Mouse (Mus musculus) hindbrain, embryonic 15.5 days (tissue): ENCODE measurements around the gene Arhgef7. TPM values are rescaled to one million over a fixed set of nuclear protein-coding genes. Genes with fewer than 3 reads are reported as not detected.
A peak's percentile ranks its signal among the peaks of the same experiment; 100 is the strongest.

ENCODE experiments used
- ATAC-seq: fragments of 200-750 bp; cut with Nextera tagmentation; 2 replicates; pipeline ENCODE4 v1.8.0; 2017; ENCODE audit warnings: low read depth, moderate number of reproducible peaks, moderate TSS enrichment; ENCODE audit not compliant: low FRiP score
- H3K27ac ChIP-seq: fragments of 300-500 bp; sonication (generic); replicated peaks from 2 replicates; pipeline ENCODE4 v1.5.1; 2015; ENCODE audit warnings: mild to moderate bottlenecking, inconsistent platforms
- H3K27me3 ChIP-seq: fragments of 300-500 bp; sonication (generic); 2 replicates; pipeline ENCODE4 v1.6.1; 2015; ENCODE audit warnings: control low read depth, inconsistent platforms
- H3K36me3 ChIP-seq: fragments of 300-500 bp; sonication (generic); 2 replicates; pipeline ENCODE4 v1.6.1; 2015; ENCODE audit warnings: control low read depth, inconsistent platforms
- H3K4me1 ChIP-seq: fragments of 300-500 bp; sonication (generic); replicated peaks from 2 replicates; pipeline ENCODE4 v1.6.1; 2015; ENCODE audit warnings: control low read depth, inconsistent platforms
- H3K4me2 ChIP-seq: fragments of 300-500 bp; sonication (generic); 2 replicates; pipeline ENCODE4 v1.6.1; 2015; ENCODE audit warnings: moderate library complexity, mild to moderate bottlenecking, inconsistent platforms
- H3K4me3 ChIP-seq: fragments of 300-500 bp; sonication (generic); 2 replicates; pipeline ENCODE4 v1.5.1; 2015; ENCODE audit warnings: mild to moderate bottlenecking, inconsistent platforms
- H3K9ac ChIP-seq: fragments of 300-500 bp; sonication (generic); 2 replicates; pipeline ENCODE4 v1.6.1; 2015; ENCODE audit warnings: inconsistent platforms
- H3K9me3 ChIP-seq: fragments of 300-500 bp; sonication (generic); 2 replicates; pipeline ENCODE4 v1.6.1; 2016; ENCODE audit warnings: control low read depth, inconsistent platforms
- WGBS: fragments of 180-500 bp; shearing (Covaris S2); methylation state at CpG from one replicate; pipeline ENCODE4 v1.1.7; 2015; 5-methylcytosine and 5-hydroxymethylcytosine counted together
- polyA plus RNA-seq: library from polyadenylated mRNA; unstranded; fragments of >200 nt; fragmentation: Nextera tagmentation; extraction: Ambion mirVana; gene quantifications from 2 replicates; pipeline ENCODE4 v1.2.1, GENCODE M21; 2015

Gene Arhgef7
- polyA plus RNA-seq, 1 experiment from 2014 or later, result 81.0 TPM

DNA sequence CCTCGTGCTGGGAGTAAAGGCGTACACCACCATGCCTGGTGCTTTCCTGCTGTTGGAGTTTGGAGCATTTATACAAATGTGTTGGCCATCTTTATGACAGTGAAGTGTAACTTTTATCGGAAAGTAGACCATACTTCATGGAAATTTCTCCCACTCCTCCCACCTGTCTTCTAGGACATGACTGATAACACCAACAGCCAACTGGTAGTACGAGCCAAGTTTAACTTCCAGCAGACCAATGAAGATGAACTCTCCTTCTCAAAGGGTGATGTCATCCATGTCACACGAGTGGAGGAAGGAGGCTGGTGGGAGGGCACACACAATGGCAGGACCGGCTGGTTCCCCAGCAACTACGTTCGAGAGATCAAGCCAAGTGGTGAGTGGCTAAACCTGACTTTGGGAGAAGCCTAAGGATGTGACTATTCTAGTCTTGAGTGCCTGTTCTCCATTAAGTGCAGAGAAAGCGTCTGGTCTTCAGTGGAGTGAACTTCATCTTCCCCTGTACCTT, 58.1 kb downstream of the Arhgef7 start:
- Histone ChIP-seq H3K9me3 (no peaks in the 10 kb centered on the region), H3K4me1 (peaks cover 2% of the 10 kb centered on the region; the same call in 1 of the 2 replicates), H3K27ac (no peak overlapping the region), H3K9ac (no peak overlapping the region), H3K27me3 (no peaks in the 10 kb centered on the region), H3K4me2 (no peak overlapping the region), H3K4me3 (no peak overlapping the region), H3K36me3 (peaks cover 22% of the 10 kb centered on the region)
- WGBS, result 86% methylated on average over 9 of the region's 9 CpGs
- no peak for ATAC-seq

DNA sequence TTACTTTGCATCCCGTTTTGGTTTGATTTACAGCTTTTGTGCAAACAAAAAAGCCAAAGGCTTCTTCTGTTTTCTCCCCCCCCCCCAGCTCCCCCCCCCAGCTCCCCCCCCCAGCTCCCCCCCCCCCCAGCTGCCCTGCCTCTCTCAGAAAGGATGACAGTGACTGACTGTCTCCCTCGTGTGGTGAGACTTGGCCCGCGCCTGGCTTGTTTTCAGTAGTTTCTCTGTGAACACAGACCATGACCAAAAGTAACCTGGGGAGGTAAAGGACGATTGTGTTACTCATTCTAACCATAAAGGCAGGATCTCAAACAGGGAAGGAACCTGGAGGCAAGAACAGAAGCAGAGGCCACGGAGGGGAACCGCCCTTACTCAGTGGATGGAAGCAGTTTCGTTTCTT, 60.7 kb downstream of the Arhgef7 start:
- WGBS, result 65% methylated on average over 8 of the region's 8 CpGs
- Histone ChIP-seq H3K27ac (no peak overlapping the region), H3K9me3 (no peaks in the 10 kb centered on the region), H3K27me3 (no peaks in the 10 kb centered on the region), H3K4me2 (no peak overlapping the region), H3K36me3 (peaks cover 33% of the 10 kb centered on the region), H3K9ac (no peak overlapping the region), H3K4me3 (no peak overlapping the region), H3K4me1 (no peaks in the 10 kb centered on the region)
- no peak for ATAC-seq

- Histone ChIP-seq H3K9me3 (no peaks in the 10 kb centered on the region), H3K27ac (no peak overlapping the region), H3K4me1 (no peaks in the 10 kb centered on the region), H3K9ac (no peak overlapping the region), H3K4me2 (no peak overlapping the region), H3K4me3 (no peak overlapping the region), H3K27me3 (no peaks in the 10 kb centered on the region), H3K36me3 (peaks cover 32% of the 10 kb centered on the region)
- no peak for ATAC-seq
- WGBS, result 96% methylated on average over 5 of the region's 5 CpGs
Observed at GRCm38 (mm10) chr8:11789168-11789567, 61.6 kb downstream of the Arhgef7 start.

DNA sequence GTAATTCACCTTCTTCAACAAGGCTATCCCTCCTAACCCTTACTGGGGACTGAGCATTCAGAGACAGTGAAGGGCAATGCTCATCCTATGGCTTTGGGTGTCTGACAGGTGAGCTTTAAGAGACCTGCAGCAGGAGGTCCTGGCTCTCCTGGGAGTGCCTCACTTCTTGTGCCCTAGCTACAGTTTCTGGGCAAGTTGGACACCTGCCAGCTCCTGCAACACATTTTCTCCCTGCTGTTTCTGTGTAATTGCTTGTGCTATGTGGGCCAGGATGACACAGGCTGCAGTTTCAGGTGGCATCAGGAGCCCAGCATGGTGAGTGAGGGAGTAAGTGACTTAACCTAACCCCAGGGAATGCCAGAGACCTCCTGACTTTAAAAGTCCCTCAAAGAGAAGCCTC, 67.4 kb downstream of the Arhgef7 start:
- no peak overlapping the region for H3K4me3 ChIP-seq
- no peaks in the 10 kb centered on the region for H3K9me3 ChIP-seq
- H3K27me3 ChIP-seq, result no peaks in the 10 kb centered on the region
- no peak overlapping the region for H3K9ac ChIP-seq
- no peak for ATAC-seq
- H3K4me1 ChIP-seq, result 0 out of 2 replicates have a peak, but pooled peaks cover 9% of the 10 kb centered on the region
- no peak overlapping the region for H3K27ac ChIP-seq
- peaks cover 23% of the 10 kb centered on the region for H3K36me3 ChIP-seq
- H3K4me2 ChIP-seq, result no peak overlapping the region

GRCm38 (mm10) chr8:11797128-11797527, 69.6 kb downstream of the Arhgef7 start:
- 0 out of 2 replicates have a peak, but pooled peaks cover 9% of the 10 kb centered on the region for H3K4me1 ChIP-seq
- WGBS, result 67% methylated on average over 8 of the region's 8 CpGs
- H3K4me2 ChIP-seq, result no peak overlapping the region
- no peaks in the 10 kb centered on the region for H3K9me3 ChIP-seq
- peaks cover 12% of the 10 kb centered on the region for H3K36me3 ChIP-seq
- 0 out of 2 replicates have a peak overlapping the region, but pooled peaks have one; percentile 23 for H3K27ac ChIP-seq
- H3K9ac ChIP-seq, result no peak overlapping the region
- H3K4me3 ChIP-seq, result no peak overlapping the region
- H3K27me3 ChIP-seq, result no peaks in the 10 kb centered on the region
- ATAC-seq, result peak; percentile 71; the same call in 1 of the 2 replicates

GRCm38 (mm10) chr8:11797729-11798479, 70.4 kb downstream of the Arhgef7 start:
- WGBS, result 64% methylated on average over 14 of the region's 14 CpGs
- peak; percentile 60; the same call in 1 of the 2 replicates for ATAC-seq
- Histone ChIP-seq H3K9ac (no peak overlapping the region), H3K27ac (peak overlapping the region; percentile 23; the same call in 1 of the 2 replicates), H3K27me3 (no peaks in the 10 kb centered on the region), H3K4me1 (0 out of 2 replicates have a peak, but pooled peaks cover 9% of the 10 kb centered on the region), H3K9me3 (no peaks in the 10 kb centered on the region), H3K4me3 (no peak overlapping the region), H3K4me2 (no peak overlapping the region), H3K36me3 (peaks cover 5% of the 10 kb centered on the region)

DNA sequence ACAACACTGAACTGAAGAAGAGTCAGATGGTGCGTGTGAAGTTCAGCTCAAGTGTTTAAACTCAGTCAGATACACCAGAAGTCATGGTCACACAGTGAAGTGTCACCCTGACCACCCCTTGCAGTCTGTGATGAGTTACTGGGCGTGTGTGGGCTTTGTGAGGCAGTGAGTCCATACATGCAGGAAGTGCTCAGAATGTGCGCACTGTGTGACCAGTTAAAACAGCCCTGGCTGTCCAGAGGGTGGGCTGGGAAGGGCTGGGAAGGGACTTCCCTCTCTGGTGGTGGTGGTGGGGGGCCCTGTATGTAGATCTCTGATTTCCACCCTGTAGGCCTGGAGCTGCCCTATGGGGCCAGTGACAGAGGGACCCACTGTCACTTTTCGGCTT, 71.0 kb downstream of the Arhgef7 start:
- 81% methylated on average over 4 of the region's 4 CpGs for WGBS
- Histone ChIP-seq H3K27ac (peak overlapping the region; percentile 23; the same call in 1 of the 2 replicates), H3K9ac (no peak overlapping the region), H3K4me3 (no peak overlapping the region), H3K4me2 (no peak overlapping the region), H3K36me3 (no peaks in the 10 kb centered on the region; the same call in 1 of the 2 replicates), H3K4me1 (0 out of 2 replicates have a peak, but pooled peaks cover 9% of the 10 kb centered on the region), H3K9me3 (no peaks in the 10 kb centered on the region), H3K27me3 (no peaks in the 10 kb centered on the region)
- peak; percentile 33; the same call in 1 of the 2 replicates for ATAC-seq

GRCm38 (mm10) chr8:11799098-11799497, 71.6 kb downstream of the Arhgef7 start:
- Histone ChIP-seq H3K27me3 (no peaks in the 10 kb centered on the region), H3K36me3 (peaks cover 2% of the 10 kb centered on the region), H3K4me2 (no peak overlapping the region), H3K9ac (no peak overlapping the region), H3K27ac (no peak overlapping the region), H3K9me3 (no peaks in the 10 kb centered on the region), H3K4me3 (no peak overlapping the region), H3K4me1 (0 out of 2 replicates have a peak, but pooled peaks cover 9% of the 10 kb centered on the region)
- ATAC-seq, result no peak
- 96% methylated on average over 3 of the region's 3 CpGs for WGBS

DNA sequence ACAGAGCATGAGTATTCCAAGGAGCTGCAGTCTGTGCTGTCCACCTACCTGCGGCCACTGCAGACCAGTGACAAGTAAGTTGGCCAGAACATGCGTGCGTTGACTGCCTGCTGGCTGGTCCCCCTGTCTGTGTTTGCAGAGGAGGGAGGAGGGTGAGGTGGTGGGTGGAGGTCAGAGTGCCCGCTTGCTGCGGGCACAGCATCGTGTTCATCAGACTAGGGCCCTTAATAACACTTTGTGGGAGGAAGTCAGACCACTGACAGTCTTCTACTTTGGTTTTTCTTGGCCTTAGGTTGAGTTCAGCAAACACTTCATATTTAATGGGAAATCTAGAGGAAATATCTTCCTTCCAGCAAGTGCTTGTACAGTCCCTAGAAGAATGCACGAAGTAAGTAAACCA, 73.0 kb downstream of the Arhgef7 start:
- 89% methylated on average over 7 of the region's 7 CpGs for WGBS

GRCm38 (mm10) chr8:11801571-11801970, 74.0 kb downstream of the Arhgef7 start:
- peaks cover 5% of the 10 kb centered on the region; the same call in 1 of the 2 replicates for H3K4me1 ChIP-seq
- H3K27ac ChIP-seq, result no peak overlapping the region
- no peak overlapping the region for H3K9ac ChIP-seq
- no peak overlapping the region for H3K4me3 ChIP-seq
- no peak overlapping the region for H3K4me2 ChIP-seq
- no peaks in the 10 kb centered on the region for H3K9me3 ChIP-seq
- peaks cover 13% of the 10 kb centered on the region for H3K36me3 ChIP-seq
- 53% methylated on average over 8 of the region's 8 CpGs for WGBS
- ATAC-seq, result no peak
- no peaks in the 10 kb centered on the region for H3K27me3 ChIP-seq

More for the DNA sequence above, 73.0 kb downstream of the Arhgef7 start:
- no peak overlapping the region for H3K4me3 ChIP-seq
- no peak overlapping the region for H3K4me2 ChIP-seq
- no peak overlapping the region for H3K9ac ChIP-seq
- no peak for ATAC-seq
- H3K27me3 ChIP-seq, result no peaks in the 10 kb centered on the region
- H3K27ac ChIP-seq, result no peak overlapping the region
- peaks cover 7% of the 10 kb centered on the region for H3K36me3 ChIP-seq
- 0 out of 2 replicates have a peak, but pooled peaks cover 5% of the 10 kb centered on the region for H3K4me1 ChIP-seq
- H3K9me3 ChIP-seq, result no peaks in the 10 kb centered on the region

DNA sequence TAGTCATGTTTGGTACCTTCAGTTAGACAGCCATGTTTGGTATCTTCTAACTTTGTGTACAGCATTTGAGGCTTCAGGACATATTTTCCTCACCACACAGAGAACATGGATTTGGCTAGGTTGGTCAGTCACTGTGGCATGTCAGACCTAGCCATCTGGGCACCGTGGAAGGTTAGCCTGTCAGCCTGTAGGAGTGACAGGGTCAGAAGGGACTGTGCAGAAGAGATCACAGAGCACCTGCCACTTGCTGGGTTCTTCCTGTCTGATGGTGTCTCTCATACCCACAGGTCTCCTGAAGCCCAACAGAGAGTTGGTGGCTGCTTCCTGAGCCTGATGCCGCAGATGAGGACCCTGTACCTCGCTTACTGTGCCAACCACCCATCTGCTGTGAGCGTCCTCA, 77.4 kb downstream of the Arhgef7 start:
- H3K36me3 ChIP-seq, result peaks cover 46% of the 10 kb centered on the region
- no peak overlapping the region for H3K4me3 ChIP-seq
- ATAC-seq, result no peak
- H3K9me3 ChIP-seq, result no peaks in the 10 kb centered on the region
- H3K27me3 ChIP-seq, result no peaks in the 10 kb centered on the region
- WGBS, result 98% methylated on average over 4 of the region's 4 CpGs
- H3K4me1 ChIP-seq, result no peaks in the 10 kb centered on the region; the same call in 1 of the 2 replicates
- H3K9ac ChIP-seq, result no peak overlapping the region
- no peak overlapping the region for H3K27ac ChIP-seq
- H3K4me2 ChIP-seq, result no peak overlapping the region

- H3K36me3 ChIP-seq, result peaks cover 59% of the 10 kb centered on the region
- no peak overlapping the region for H3K4me3 ChIP-seq
- H3K27me3 ChIP-seq, result no peaks in the 10 kb centered on the region
- no peaks in the 10 kb centered on the region for H3K9me3 ChIP-seq
- no peak overlapping the region for H3K4me2 ChIP-seq
- WGBS, result 83% methylated on average over 6 of the region's 6 CpGs
- H3K27ac ChIP-seq, result no peak overlapping the region
- no peak overlapping the region for H3K9ac ChIP-seq
- H3K4me1 ChIP-seq, result no peaks in the 10 kb centered on the region; the same call in 1 of the 2 replicates
- no peak for ATAC-seq
Observed at GRCm38 (mm10) chr8:11806252-11806651, 78.7 kb downstream of the Arhgef7 start.
